Mouse (Mus musculus) CH12.LX (cell line): ENCODE results near the gene Mrpl51. TPM values are rescaled to one million over a fixed set of nuclear protein-coding genes. Genes with fewer than 3 reads are reported as not detected.

Experiments
- DNase-seq: peaks from one replicate; pipeline ENCODE4 v3.0.0-alpha.2; 2013; ENCODE audit errors: extremely low read depth
- H3K27ac ChIP-seq: 2 replicates; pipeline ENCODE4 v1.5.1; 2012; ENCODE audit warnings: low read depth, mild to moderate bottlenecking, control low read depth, moderate library complexity; ENCODE audit not compliant: insufficient read depth
- H3K27me3 ChIP-seq: replicated peaks from 2 replicates; pipeline ENCODE3; 2012; ENCODE audit warnings: inconsistent platforms
- H3K36me3 ChIP-seq, 2 experiments: replicated peaks in 1 of 2; 2 replicates each; pipeline versions ENCODE3 to v1.6.1; 2012; ENCODE audit warnings: inconsistent platforms in 1 of 2, low read length in 1 of 2, mild to moderate bottlenecking in 1 of 2, mixed read lengths in 1 of 2, moderate library complexity in 1 of 2; ENCODE audit not compliant: control insufficient read depth in 1 of 2, insufficient read depth in 1 of 2
- H3K4me1 ChIP-seq, 2 experiments: 2 replicates each; pipeline ENCODE4 v1.6.1; 2012; ENCODE audit warnings: inconsistent platforms in 1 of 2, moderate library complexity in 1 of 2; ENCODE audit not compliant: insufficient read depth in 2 of 2, control insufficient read depth in 1 of 2
- H3K4me2 ChIP-seq: 2 replicates; pipeline ENCODE4 v1.6.1; 2012; ENCODE audit warnings: low read depth, mild to moderate bottlenecking, control low read depth; ENCODE audit not compliant: poor library complexity, insufficient read depth, severe bottlenecking
- H3K4me3 ChIP-seq, 3 experiments: fragments of 150-350 bp in 1 of 3; sonication (generic) in 1 of 3; replicated peaks in 1 of 3; 2 replicates each; pipeline versions ENCODE3 to v1.5.1; 2011 to 2012; ENCODE audit warnings: low read depth in 2 of 3, low read length in 2 of 3, mild to moderate bottlenecking in 2 of 3, moderate library complexity in 2 of 3, control low read depth in 1 of 3, improper control_type of control experiment in 1 of 3, inconsistent platforms in 1 of 3, mixed read lengths in 1 of 3; ENCODE audit not compliant: poor library complexity in 1 of 3
- H3K79me2 ChIP-seq: replicated peaks from 2 replicates; pipeline ENCODE4 v1.6.1; 2012; ENCODE audit warnings: mild to moderate bottlenecking, moderate library complexity; ENCODE audit not compliant: control insufficient read depth, poor library complexity, insufficient read depth, severe bottlenecking; ENCODE audit errors: extremely low read depth
- H3K9ac ChIP-seq: 2 replicates; pipeline ENCODE4 v1.6.1; 2012; ENCODE audit warnings: low read depth, mild to moderate bottlenecking, control low read depth, moderate library complexity; ENCODE audit not compliant: insufficient read depth
- H3K9me3 ChIP-seq: replicated peaks from 2 replicates; pipeline ENCODE3; 2012; ENCODE audit warnings: low read length, inconsistent platforms, mixed read lengths
- BHLHE40 ChIP-seq: IDR thresholded peaks from 2 replicates; pipeline ENCODE4 v1.6.1; 2011; ENCODE audit warnings: mild to moderate bottlenecking, low read depth, low read length, improper control_type of control experiment
- CHD1 ChIP-seq: IDR thresholded peaks from 2 replicates; pipeline ENCODE4 v1.6.1; 2012; ENCODE audit warnings: low read depth, low read length, improper control_type of control experiment, inconsistent platforms
- CHD2 ChIP-seq: IDR thresholded peaks from 2 replicates; pipeline ENCODE4 v1.6.1; 2011; ENCODE audit warnings: low read length, improper control_type of control experiment
- CTCF ChIP-seq, 2 experiments: IDR thresholded peaks in 1 of 2; conservative IDR thresholded peaks in 1 of 2; 2 replicates each; pipeline ENCODE4 v1.5.1; 2011 to 2012; ENCODE audit warnings: low read depth in 2 of 2, low read length in 2 of 2, improper control_type of control experiment in 1 of 2, inconsistent platforms in 1 of 2, mild to moderate bottlenecking in 1 of 2, moderate library complexity in 1 of 2
- E2F4 ChIP-seq: IDR thresholded peaks from 2 replicates; pipeline ENCODE4 v1.6.1; 2011; ENCODE audit warnings: low read depth, low read length, improper control_type of control experiment; ENCODE audit not compliant: insufficient replicate concordance
- ELF1 ChIP-seq: IDR thresholded peaks from 2 replicates; pipeline ENCODE4 v1.6.1; 2014; ENCODE audit warnings: low read depth, mild to moderate bottlenecking, inconsistent platforms, low read length, improper control_type of control experiment
- EP300 ChIP-seq: IDR thresholded peaks from 2 replicates; pipeline ENCODE4 v1.6.1; 2011; ENCODE audit warnings: low read length, improper control_type of control experiment
- ETS1 ChIP-seq: conservative IDR thresholded peaks from 2 replicates; pipeline ENCODE4 v1.6.1; 2012; ENCODE audit warnings: low read depth, mild to moderate bottlenecking, inconsistent platforms, low read length, improper control_type of control experiment, moderate library complexity
- GABPA ChIP-seq: IDR thresholded peaks from 2 replicates; pipeline ENCODE4 v1.6.1; 2012; ENCODE audit warnings: low read depth, low read length, improper control_type of control experiment, inconsistent platforms; ENCODE audit not compliant: insufficient replicate concordance
- JUN ChIP-seq: IDR thresholded peaks from 2 replicates; pipeline ENCODE4 v1.6.1; 2011; ENCODE audit warnings: low read depth, mild to moderate bottlenecking, low read length, improper control_type of control experiment, moderate library complexity; ENCODE audit not compliant: insufficient read depth
- JUND ChIP-seq: conservative IDR thresholded peaks from 2 replicates; pipeline ENCODE4 v1.6.1; 2011; ENCODE audit warnings: low read depth, low read length, improper control_type of control experiment
- KAT2A ChIP-seq: IDR thresholded peaks from 2 replicates; pipeline ENCODE4 v1.6.1; 2012; ENCODE audit warnings: low read length, improper control_type of control experiment, inconsistent platforms; ENCODE audit not compliant: insufficient replicate concordance
- MAFK ChIP-seq: IDR thresholded peaks from 2 replicates; pipeline ENCODE4 v1.6.1; 2011; ENCODE audit warnings: low read length, improper control_type of control experiment; ENCODE audit not compliant: insufficient replicate concordance
- MAX ChIP-seq: IDR thresholded peaks from 2 replicates; pipeline ENCODE4 v1.6.1; 2011; ENCODE audit warnings: low read length, improper control_type of control experiment
- MAZ ChIP-seq: IDR thresholded peaks from 2 replicates; pipeline ENCODE4 v1.6.1; 2012; ENCODE audit warnings: low read depth, mild to moderate bottlenecking, inconsistent platforms, low read length, improper control_type of control experiment, moderate library complexity
- MXI1 ChIP-seq: IDR thresholded peaks from 2 replicates; pipeline ENCODE4 v1.6.1; 2011; ENCODE audit warnings: mild to moderate bottlenecking, low read depth, low read length, improper control_type of control experiment
- MYC ChIP-seq: IDR thresholded peaks from 2 replicates; pipeline ENCODE4 v1.6.1; 2011; ENCODE audit warnings: low read depth, mild to moderate bottlenecking, improper control_type of control experiment, low read length
- NELFE ChIP-seq: IDR thresholded peaks from 2 replicates; pipeline ENCODE4 v1.6.1; 2011; ENCODE audit warnings: low read depth, low read length, improper control_type of control experiment
- NRF1 ChIP-seq: IDR thresholded peaks from 2 replicates; pipeline ENCODE4 v1.6.1; 2014; ENCODE audit warnings: low read depth, mild to moderate bottlenecking, inconsistent platforms, low read length, improper control_type of control experiment, moderate library complexity
- POLR2A ChIP-seq: IDR thresholded peaks from 2 replicates; pipeline ENCODE4 v1.6.1; 2011; ENCODE audit warnings: low read depth, mild to moderate bottlenecking, improper control_type of control experiment, low read length
- POLR2AphosphoS2 ChIP-seq: IDR thresholded peaks from 2 replicates; pipeline ENCODE4 v1.6.1; 2011; ENCODE audit warnings: low read depth, low read length, improper control_type of control experiment
- RAD21 ChIP-seq: IDR thresholded peaks from 2 replicates; pipeline ENCODE4 v1.6.1; 2011; ENCODE audit warnings: low read depth, mild to moderate bottlenecking, low read length, improper control_type of control experiment, moderate library complexity
- SIN3A ChIP-seq: IDR thresholded peaks from 2 replicates; pipeline ENCODE4 v1.6.1; 2012; ENCODE audit warnings: low read length, improper control_type of control experiment, inconsistent platforms
- SMC3 ChIP-seq: IDR thresholded peaks from 2 replicates; pipeline ENCODE4 v1.6.1; 2011; ENCODE audit warnings: low read depth, low read length, improper control_type of control experiment
- TBP ChIP-seq: conservative IDR thresholded peaks from 2 replicates; pipeline ENCODE4 v1.6.1; 2011; ENCODE audit warnings: low read depth, low read length, improper control_type of control experiment
- TCF12 ChIP-seq: IDR thresholded peaks from 2 replicates; pipeline ENCODE4 v1.6.1; 2014; ENCODE audit warnings: low read depth, mild to moderate bottlenecking, inconsistent platforms, low read length, improper control_type of control experiment
- UBTF ChIP-seq: IDR thresholded peaks from 2 replicates; pipeline ENCODE4 v1.6.1; 2012; ENCODE audit warnings: low read depth, mild to moderate bottlenecking, inconsistent platforms, low read length, improper control_type of control experiment, moderate library complexity
- USF1 ChIP-seq: IDR thresholded peaks from 2 replicates; pipeline ENCODE4 v1.6.1; 2014; ENCODE audit warnings: low read depth, mild to moderate bottlenecking, inconsistent platforms, low read length, improper control_type of control experiment
- USF2 ChIP-seq: conservative IDR thresholded peaks from 2 replicates; pipeline ENCODE4 v1.6.1; 2011; ENCODE audit warnings: low read depth, low read length, improper control_type of control experiment
- ZMIZ1 ChIP-seq: IDR thresholded peaks from 2 replicates; pipeline ENCODE4 v1.6.1; 2012; ENCODE audit warnings: low read depth, mild to moderate bottlenecking, inconsistent platforms, low read length, improper control_type of control experiment
- ZNF384 ChIP-seq: IDR thresholded peaks from 2 replicates; pipeline ENCODE4 v1.6.1; 2012; ENCODE audit warnings: low read depth, low read length, improper control_type of control experiment, inconsistent platforms
- dilution Hi-C: fragments of 300-500 bp; cut with MboI; formaldehyde crosslinking; loops from 2 replicates; pipeline ENCODE4 v1.14.3; 2020; ENCODE audit warnings: low sequenced_read_pairs; ENCODE audit not compliant: extremely low pct_unique_long_range_greater_than_20kb, extremely low pct_ligation_motif_present
- in situ Hi-C: fragments of 300-500 bp; cut with MboI; formaldehyde crosslinking; loops from 3 replicates; pipeline ENCODE4 v1.14.3; 2019; ENCODE audit warnings: low sequenced_read_pairs, low pct_ligation_motif_present, low pct_unique_long_range_greater_than_20kb, mixed read lengths
- polyA plus RNA-seq: library from polyadenylated mRNA; unstranded; fragments of >175 nt; gene quantifications from 2 replicates; pipeline ENCODE4 v1.2.1, GENCODE M21; 2012; ENCODE audit warnings: low read depth; ENCODE audit not compliant: insufficient read length
- total RNA-seq, 2 experiments: library from RNA; depleted of rRNA; stranded (reverse); fragments of 300-350 nt in 1 of 2; fragments of >200 nt in 1 of 2; gene quantifications; 2 replicates each; pipeline ENCODE4 v1.2.3; 2012 to 2014

Gene Mrpl51
- total and polyA plus RNA-seq, 3 experiments = 120 to 184 (median 161) TPM

DNA sequence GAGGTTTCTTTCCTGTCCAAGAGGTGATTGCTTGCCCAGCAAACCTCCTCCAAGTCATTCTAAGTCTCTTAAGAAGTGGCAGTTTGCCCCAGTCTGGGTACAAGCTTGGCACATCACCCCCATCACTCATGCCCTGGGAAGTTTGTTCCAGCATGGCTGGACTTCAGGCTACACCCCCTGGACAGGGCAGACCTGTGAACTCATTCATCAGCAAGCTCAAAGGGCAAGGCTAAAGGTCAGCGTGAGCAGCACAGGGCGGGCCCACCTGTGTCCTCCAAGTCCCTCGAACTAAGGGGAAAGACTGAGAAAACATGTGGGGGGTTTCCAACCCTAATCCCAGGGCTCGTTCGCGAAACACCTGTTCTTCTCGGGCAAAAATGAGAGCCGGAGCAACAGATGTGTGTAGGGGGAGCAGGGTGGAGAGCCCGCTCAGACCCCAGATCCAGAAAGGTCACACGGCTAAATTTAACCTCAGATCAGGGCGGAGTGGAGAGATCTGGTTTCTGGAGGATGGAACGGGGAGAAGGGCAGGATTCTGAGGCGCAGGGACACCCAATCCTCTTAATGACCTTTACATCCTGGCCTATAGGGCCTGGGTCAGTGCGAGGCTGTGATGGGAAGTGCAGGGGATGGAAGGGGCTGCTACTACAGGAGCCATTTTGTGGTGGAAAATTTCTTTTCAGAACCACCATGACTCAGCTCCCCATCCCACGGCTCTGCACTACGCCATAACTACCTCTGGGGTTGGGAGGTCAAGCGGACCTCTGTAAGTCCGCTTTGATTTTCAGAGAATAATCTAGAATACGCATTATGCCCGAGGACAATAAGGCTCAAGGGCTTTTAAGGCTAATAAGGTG lies 27.6 kb upstream of the Mrpl51 start (continued):
- TF ChIP-seq ETS1 = no peak
- TF ChIP-seq CTCF (conservative IDR thresholded peaks at IDR 0.05 in 1 of 2, IDR thresholded peaks at IDR 0.05 in 1 of 2; ENCODE audit: low read depth in 2 of 2, low read length in 2 of 2) = no peak
- no peak for TF ChIP-seq MAZ
- peak; percentile 89 for TF ChIP-seq CHD1
- no peak for TF ChIP-seq TBP
- 0 out of 2 replicates have a peak, but pooled peaks have one; percentile 6 for TF ChIP-seq NRF1
- TF ChIP-seq EP300 = 0 out of 2 replicates have a peak, but pooled peaks have one; percentile 23
- peak; percentile 69; the same call in 1 of the 2 replicates for TF ChIP-seq MAFK
- TF ChIP-seq ZMIZ1 = no peak
- no peak for TF ChIP-seq E2F4
- TF ChIP-seq UBTF = no peak

DNA sequence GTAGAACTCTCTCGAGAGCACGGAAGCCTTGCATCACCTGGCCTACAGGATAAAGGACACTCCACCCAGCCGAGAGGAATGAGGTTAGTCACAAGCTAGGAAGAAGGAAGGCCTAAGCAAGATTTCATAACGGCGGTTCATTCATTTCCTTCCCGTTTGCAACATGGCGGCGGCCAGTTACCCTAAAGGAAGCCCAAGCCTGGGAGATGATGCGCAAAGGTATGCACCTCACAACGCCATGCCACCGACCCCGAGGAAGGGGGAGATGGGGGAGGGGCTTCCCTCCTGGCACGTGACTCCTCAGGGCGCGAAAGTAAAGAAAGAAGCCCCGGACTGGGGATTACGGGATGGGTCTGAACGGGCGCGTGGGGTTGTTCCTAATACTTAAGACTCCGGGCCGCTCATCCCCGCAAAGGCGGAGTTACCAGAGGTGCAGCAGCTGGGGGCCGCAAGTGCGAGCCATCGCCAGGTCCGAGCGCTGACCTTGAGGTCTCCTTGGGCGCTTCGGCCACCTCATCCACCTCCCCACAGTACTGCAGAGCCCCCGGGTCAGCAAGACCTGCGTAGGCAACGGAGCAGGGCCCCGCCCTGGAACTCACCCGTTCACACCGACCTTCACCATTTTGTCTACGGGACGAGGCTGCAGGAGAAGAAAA lies 26.8 kb upstream of the Mrpl51 start:
- H3K4me3 ChIP-seq = peak overlapping the region; percentile 75 to 100 (median 87)
- DNase-seq = peak; percentile 67
- H3K4me1 ChIP-seq = peaks cover 11 to 35% of the 10 kb centered on the region in 2 experiments
- peaks cover 59 to 71% of the 10 kb centered on the region in 2 experiments for H3K36me3 ChIP-seq
- peak overlapping the region; percentile 90 for H3K9ac ChIP-seq
- in situ Hi-C loops = no loop called here
- peaks cover 21% of the 10 kb centered on the region for H3K79me2 ChIP-seq
- peak; percentile 78; the same call in 1 of the 2 replicates for TF ChIP-seq MAX
- TF ChIP-seq RAD21 = no peak
- no peak for TF ChIP-seq MAFK
- peak; percentile 32; the same call in 1 of the 2 replicates for TF ChIP-seq CHD2
- no peak for TF ChIP-seq NRF1
- peak; percentile 50 for TF ChIP-seq USF2
- TF ChIP-seq NELFE = no peak
- peak; percentile 44 for TF ChIP-seq MXI1
- 0 out of 2 replicates have a peak, but pooled peaks have one; percentile 31 for TF ChIP-seq SIN3A
- TF ChIP-seq TBP = no peak
- TF ChIP-seq TCF12 = peak; percentile 18; the same call in 1 of the 2 replicates
- no peak for TF ChIP-seq SMC3
- no peak for TF ChIP-seq POLR2AphosphoS2
- peak; percentile 75 for TF ChIP-seq MYC
- TF ChIP-seq CTCF (conservative IDR thresholded peaks at IDR 0.05 in 1 of 2, IDR thresholded peaks at IDR 0.05 in 1 of 2; ENCODE audit: low read depth in 2 of 2, low read length in 2 of 2) = no peak
- no peak for TF ChIP-seq CHD1
- no peak for TF ChIP-seq ZMIZ1
- TF ChIP-seq BHLHE40 = peak; percentile 90
- peak; percentile 75 for TF ChIP-seq USF1
- 0 out of 2 replicates have a peak, but pooled peaks have one; percentile 26 for TF ChIP-seq KAT2A
- no peak for TF ChIP-seq GABPA
- no peak for TF ChIP-seq ELF1
- TF ChIP-seq UBTF = no peak
- no peak for TF ChIP-seq EP300
- TF ChIP-seq ZNF384 = no peak
- TF ChIP-seq MAZ = no peak
- TF ChIP-seq POLR2A = no peak
- no peak for TF ChIP-seq JUN
- 0 out of 2 replicates have a peak, but pooled peaks have one; percentile 3 for TF ChIP-seq JUND
- peak; percentile 47; the same call in 1 of the 2 replicates for TF ChIP-seq E2F4
- TF ChIP-seq, all 38 proteins: peak for 12
- dilution Hi-C loops = no loop called here
- H3K9me3 ChIP-seq = no peaks in the 10 kb centered on the region
- peak overlapping the region; percentile 68 for H3K4me2 ChIP-seq
- H3K27me3 ChIP-seq = no peaks in the 10 kb centered on the region
- H3K27ac ChIP-seq = peak overlapping the region; percentile 83
